Mouse (Mus musculus) stomach, postnatal 0 days (tissue): ENCODE results near the gene Ercc2.

Source experiments
- CTCF ChIP-seq: IDR thresholded peaks from 2 replicates; pipeline ENCODE4 v1.5.1; 2016; ENCODE audit warnings: antibody characterized with exemption, low read depth, mild to moderate bottlenecking, moderate library complexity
- EP300 ChIP-seq: optimal IDR thresholded peaks from 2 replicates; pipeline ENCODE3; 2016; ENCODE audit warnings: antibody characterized with exemption

DNA sequence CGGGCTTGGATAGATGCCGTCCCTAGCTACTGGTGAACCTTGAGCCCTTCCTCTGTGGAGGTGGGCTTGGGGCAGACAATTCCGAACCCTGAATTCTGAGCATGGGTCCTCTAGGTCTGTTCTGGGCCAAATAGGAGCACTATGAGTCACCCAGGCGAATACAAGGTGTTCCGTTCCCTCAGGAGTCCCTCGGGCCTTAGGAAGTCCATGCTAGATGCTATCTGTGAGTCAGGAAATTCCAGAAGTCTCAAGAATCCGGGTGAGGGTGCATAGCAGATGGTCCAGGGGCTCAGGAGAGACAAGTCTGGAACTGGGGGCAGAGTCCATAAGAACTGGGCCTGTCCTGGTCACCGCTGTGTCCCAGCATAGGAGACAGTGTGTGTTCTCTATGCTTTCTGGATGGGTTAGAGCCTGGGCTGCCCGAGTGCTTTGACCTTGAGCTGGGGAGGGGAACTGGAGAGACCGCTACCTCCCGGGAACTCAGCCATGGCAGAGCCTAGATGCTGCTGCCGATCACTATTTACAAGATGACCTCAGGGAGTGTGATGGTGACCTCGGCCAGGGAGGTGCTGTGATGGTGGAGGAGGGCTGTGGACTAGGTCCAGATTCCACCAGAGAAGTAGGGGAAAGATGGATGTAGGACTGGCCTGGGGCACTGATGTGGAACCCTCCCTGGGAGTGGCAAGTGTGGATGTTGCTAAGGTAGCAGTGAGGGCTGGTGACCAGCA lies 32.5 kb upstream of the Ercc2 start:
- TF ChIP-seq CTCF (no peak), EP300 (no peak)
